Mouse (Mus musculus) small intestine, adult 2 months (tissue): Measurements from ENCODE around the gene Samd4b.

Experiments
- CTCF ChIP-seq: fragments of 200-500 bp; IDR thresholded peaks from 2 replicates; pipeline ENCODE4 v1.5.1; 2012; ENCODE audit warnings: low read depth, mild to moderate bottlenecking, control low read depth, inconsistent platforms, low read length, moderate library complexity, mixed read lengths; ENCODE audit not compliant: insufficient replicate concordance, insufficient read length; ENCODE audit errors: extremely low read depth
- POLR2A ChIP-seq: fragments of 200-500 bp; IDR thresholded peaks from 2 replicates; pipeline ENCODE4 v1.6.1; 2012; ENCODE audit warnings: low read depth, mild to moderate bottlenecking, control low read depth, inconsistent platforms, low read length, moderate library complexity

DNA sequence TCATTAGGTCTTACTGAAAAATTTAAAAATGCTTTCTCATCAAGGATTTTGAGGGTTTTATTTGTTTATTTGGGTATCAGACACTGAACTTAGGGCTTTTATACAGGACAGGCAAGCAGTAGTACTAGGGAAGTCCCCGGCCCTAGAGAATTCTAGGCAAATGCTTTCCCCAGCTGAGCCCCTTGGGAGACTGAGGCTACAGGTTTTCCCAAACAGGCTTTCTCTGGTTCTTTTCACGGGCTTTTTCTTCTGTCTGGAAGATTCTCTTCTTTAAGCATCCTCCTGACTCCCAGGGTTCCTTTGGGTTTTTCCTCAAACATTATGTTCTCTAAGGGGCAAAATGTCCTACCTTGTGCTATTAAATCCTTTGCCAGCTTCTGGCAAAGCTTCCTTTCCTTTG, 1.0 kb upstream of the Samd4b start:
- TF ChIP-seq CTCF (no peak), POLR2A (no peak)
